Mouse (Mus musculus) bone marrow, adult 2 months (tissue): ENCODE measurements around the gene Enpp3.

Experiments used
- CTCF ChIP-seq: fragments of 200-500 bp; IDR thresholded peaks from 2 replicates; pipeline ENCODE4 v1.5.1; 2011; ENCODE audit warnings: low read length, control low read depth; ENCODE audit not compliant: control insufficient read depth, insufficient read depth
- POLR2A ChIP-seq: fragments of 200-500 bp; IDR thresholded peaks from 2 replicates; pipeline ENCODE4 v1.6.1; 2011; ENCODE audit warnings: low read depth, mild to moderate bottlenecking, control low read depth, low read length, borderline replicate concordance; ENCODE audit not compliant: control insufficient read depth

DNA sequence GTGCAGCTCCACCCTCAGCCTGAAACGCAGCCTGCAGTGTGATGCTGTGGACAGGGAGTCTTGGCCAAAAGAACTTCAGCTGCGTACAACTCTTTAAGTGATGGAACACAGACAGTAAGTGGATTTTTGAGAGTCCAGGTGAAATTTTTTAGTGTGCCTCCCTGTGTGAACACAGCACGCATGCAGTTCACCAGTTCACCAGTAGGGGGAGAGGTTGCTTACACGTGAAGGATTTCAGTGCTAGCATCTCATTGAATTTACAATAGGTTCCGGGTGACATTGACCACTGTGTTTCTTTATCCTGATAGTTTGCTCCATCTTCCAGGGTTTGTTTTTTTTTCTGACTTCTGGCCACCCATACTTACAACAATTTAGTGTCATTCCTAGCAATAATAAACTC, 45.4 kb downstream of the Enpp3 start:
- TF ChIP-seq POLR2A (no peak), CTCF (peak; percentile 73)
